Mouse (Mus musculus) C2C12 (cell line): ENCODE results near the gene Gm28042.

Experiments
- CTCF ChIP-seq: IDR thresholded peaks from one replicate; pipeline ENCODE4 v1.5.1; 2011; ENCODE audit not compliant: control insufficient read depth, insufficient read depth, insufficient read length
- MAX ChIP-seq: IDR thresholded peaks from one replicate; pipeline ENCODE4 v1.6.1; 2011; ENCODE audit warnings: mild to moderate bottlenecking, control low read depth
- USF1 ChIP-seq: IDR thresholded peaks from one replicate; pipeline ENCODE4 v1.6.1; 2011; ENCODE audit warnings: low read depth, mild to moderate bottlenecking, control low read depth, moderate library complexity

- TF ChIP-seq CTCF (no peak), USF1 (no peak), MAX (no peak)
Measured at GRCm38 (mm10) chr2:120065243-120065642, 38.0 kb downstream of the Gm28042 start.
